Mouse (Mus musculus) bone marrow, adult 2 months (tissue): ENCODE data around the gene Fez1.

ENCODE experiments used
- CTCF ChIP-seq: fragments of 200-500 bp; IDR thresholded peaks from 2 replicates; pipeline ENCODE4 v1.5.1; 2011; ENCODE audit warnings: low read length, control low read depth; ENCODE audit not compliant: control insufficient read depth, insufficient read depth
- POLR2A ChIP-seq: fragments of 200-500 bp; IDR thresholded peaks from 2 replicates; pipeline ENCODE4 v1.6.1; 2011; ENCODE audit warnings: low read depth, mild to moderate bottlenecking, control low read depth, low read length, borderline replicate concordance; ENCODE audit not compliant: control insufficient read depth

DNA sequence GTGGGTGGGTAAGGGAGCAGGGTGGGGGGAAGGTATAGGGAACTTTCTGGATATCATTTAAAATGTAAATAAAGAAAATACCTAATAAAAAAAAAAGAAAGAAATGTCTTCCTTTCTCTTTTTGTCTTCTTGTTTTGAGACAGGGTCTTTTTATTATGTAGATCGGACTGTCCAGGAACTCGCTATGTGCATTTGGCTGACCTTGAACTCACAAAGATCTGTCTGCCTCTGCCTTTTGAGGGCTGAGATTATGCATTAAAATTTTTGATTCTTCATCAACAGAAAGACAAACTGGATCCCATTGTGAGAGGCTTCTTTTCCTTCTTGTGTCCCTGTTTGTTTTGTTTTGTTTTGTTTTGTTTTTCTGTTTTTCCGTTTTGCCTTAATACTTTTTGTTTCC lies 18.7 kb upstream of the Fez1 start:
- TF ChIP-seq POLR2A (no peak), CTCF (no peak)
